Mouse (Mus musculus) NIH3T3 (cell line): ENCODE measurements around the gene Omp.

Source experiments
- DNase-seq: peaks from one replicate; pipeline ENCODE4 v3.0.0-alpha.2; 2012; ENCODE audit warnings: low read depth

The Omp gene

DNA sequence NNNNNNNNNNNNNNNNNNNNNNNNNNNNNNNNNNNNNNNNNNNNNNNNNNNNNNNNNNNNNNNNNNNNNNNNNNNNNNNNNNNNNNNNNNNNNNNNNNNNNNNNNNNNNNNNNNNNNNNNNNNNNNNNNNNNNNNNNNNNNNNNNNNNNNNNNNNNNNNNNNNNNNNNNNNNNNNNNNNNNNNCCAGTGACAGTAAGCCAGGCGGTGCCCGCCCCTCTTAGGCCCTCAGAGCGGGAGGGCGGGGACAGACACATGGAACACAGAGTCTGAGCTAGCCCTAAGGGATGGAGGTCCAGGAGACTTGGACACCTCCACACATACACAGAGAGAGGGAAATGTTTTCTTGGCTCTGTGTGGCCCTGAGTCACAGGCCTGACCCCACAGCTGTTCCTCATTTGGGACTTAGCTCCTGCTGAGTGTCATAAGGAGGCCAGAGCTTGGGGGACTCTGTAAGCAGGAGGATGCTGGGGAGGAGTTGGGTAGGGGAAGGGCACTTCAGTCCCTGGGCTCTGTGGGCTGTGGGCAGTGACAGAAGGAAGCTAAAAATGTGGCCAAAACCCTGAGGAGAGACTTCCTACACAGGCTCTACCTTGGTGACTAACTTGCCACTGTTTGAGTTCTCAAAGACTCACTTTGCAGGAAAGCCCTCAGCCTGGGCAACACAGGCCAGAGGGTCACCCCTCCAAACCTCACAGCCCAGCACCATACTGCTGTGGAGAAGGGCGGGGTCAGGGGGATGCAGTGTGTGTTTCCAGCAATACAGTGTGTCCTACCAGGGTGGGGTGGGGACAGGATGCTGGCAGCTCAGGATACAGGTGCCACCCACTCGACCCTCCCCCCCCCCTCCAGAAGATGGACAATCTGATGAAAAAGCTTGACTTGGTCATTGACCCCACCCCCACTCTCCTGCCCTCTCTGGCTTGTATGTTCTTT is 26.1 kb upstream of the Omp start:
- DNase-seq = peak; percentile 85

- peak; percentile 32 for DNase-seq
Measured at GRCm38 (mm10) chr7:98164999-98165528, 19.8 kb upstream of the Omp start.

- DNase-seq = no peak
Measured at GRCm38 (mm10) chr7:98164382-98164998, 19.2 kb upstream of the Omp start.

- peak; percentile 71 for DNase-seq
Measured at GRCm38 (mm10) chr7:98163700-98164099, 18.4 kb upstream of the Omp start.

DNA sequence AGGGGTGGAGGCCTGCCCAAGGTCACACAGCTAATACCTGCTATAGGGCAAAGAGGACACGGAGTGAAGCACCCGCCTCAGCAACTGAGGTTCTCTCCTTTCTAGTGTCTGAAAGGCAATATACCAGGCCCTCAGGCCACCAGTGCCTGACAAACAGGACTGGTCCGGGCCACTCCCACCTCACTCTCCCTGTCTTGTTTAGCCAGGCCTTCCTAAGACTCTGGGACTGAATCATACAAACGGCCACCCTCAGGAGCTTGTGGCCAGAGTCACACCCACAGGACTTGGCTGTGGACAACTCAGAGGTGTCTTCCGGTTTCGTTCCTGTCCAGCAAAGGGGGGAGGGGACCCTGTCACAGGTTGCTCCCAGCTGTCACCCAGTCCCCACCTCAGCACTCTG is 16.9 kb upstream of the Omp start:
- DNase-seq = no peak

DNA sequence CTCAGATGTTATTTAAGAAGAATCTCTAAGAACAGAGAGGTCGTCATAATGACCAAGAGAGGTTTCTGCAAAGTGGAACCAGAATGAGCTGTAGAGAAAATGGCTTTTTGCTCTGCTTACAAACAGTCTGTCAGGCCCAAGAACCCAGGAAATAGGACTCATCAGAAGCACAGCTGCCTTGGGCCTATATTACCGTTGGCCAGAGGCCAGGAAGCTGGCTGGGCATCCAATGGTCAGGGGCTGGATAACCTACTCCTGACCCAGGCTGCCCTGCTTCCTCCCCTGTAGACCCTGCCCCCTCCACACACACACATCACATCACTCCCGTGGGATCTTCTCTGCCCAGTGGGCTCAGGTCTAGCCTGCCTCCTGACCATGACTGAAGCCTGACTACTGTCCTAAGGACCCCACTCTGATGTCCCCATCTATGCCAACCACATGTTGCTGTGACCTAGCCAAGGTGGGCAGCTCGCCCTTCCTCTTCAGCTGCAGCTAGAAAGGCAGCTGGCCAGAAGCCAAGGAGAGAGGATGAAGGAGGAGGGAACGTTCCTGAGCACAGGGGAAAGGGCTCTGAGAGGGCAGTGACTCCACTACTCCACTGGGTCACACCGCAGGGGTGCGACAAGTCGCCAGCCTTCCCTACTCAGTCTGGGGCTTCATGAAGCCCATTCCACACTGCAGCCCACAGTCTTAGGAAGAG is 14.9 kb upstream of the Omp start:
- DNase-seq = peak; percentile 49

DNA sequence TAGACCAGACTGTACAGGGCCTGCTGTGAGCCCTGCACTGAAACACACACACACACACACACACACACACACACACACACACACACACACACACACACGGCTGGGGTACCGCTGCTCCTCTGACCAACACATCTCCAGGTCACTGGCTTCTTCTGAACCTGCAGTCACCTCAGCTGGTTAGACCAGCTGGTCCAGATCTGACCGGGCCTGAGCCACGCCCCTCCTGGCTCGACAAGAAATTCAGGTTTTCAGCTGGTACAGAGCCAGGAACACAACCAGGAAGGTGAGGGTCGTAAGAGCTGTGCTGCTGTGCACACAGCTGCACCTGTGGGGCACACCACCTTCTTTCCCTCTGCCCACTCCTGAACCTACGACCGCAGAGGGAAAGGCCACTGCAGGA is 13.2 kb upstream of the Omp start:
- no peak for DNase-seq

GRCm38 (mm10) chr7:98157636-98158332 is 12.5 kb upstream of the Omp start:
- peak; percentile 40 for DNase-seq

- DNase-seq = no peak
Measured at GRCm38 (mm10) chr7:98156280-98156665, 11.0 kb upstream of the Omp start.

GRCm38 (mm10) chr7:98155546-98156279 is 10.4 kb upstream of the Omp start:
- peak; percentile 84 for DNase-seq

- DNase-seq = no peak
Measured at GRCm38 (mm10) chr7:98153892-98154291, 8.6 kb upstream of the Omp start.

GRCm38 (mm10) chr7:98153345-98153744 is 8.0 kb upstream of the Omp start:
- DNase-seq = peak; percentile 25

GRCm38 (mm10) chr7:98152400-98152799 is 7.1 kb upstream of the Omp start:
- peak; percentile 33 for DNase-seq

- no peak for DNase-seq
Measured at GRCm38 (mm10) chr7:98150525-98150924, 5.2 kb upstream of the Omp start.

DNA sequence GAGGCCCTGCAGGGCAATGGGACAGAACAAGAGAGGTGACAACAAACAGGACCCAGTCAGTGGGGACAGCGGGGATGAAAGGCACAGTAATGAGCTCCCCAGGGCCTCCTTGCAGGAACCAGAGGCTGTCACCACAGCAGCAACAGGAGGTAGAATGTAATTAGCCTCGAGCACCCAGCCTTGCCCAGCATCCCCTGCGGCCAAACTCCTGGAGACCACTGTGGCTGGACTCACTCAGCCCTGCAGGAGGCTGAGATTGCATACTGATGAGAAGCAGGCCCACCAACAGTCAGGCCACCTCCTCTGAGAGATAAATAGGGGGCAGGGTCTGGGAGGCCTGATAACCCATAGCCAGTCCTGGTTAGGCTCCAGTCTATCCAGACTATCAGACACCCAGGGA is 4.5 kb upstream of the Omp start:
- DNase-seq = no peak

DNA sequence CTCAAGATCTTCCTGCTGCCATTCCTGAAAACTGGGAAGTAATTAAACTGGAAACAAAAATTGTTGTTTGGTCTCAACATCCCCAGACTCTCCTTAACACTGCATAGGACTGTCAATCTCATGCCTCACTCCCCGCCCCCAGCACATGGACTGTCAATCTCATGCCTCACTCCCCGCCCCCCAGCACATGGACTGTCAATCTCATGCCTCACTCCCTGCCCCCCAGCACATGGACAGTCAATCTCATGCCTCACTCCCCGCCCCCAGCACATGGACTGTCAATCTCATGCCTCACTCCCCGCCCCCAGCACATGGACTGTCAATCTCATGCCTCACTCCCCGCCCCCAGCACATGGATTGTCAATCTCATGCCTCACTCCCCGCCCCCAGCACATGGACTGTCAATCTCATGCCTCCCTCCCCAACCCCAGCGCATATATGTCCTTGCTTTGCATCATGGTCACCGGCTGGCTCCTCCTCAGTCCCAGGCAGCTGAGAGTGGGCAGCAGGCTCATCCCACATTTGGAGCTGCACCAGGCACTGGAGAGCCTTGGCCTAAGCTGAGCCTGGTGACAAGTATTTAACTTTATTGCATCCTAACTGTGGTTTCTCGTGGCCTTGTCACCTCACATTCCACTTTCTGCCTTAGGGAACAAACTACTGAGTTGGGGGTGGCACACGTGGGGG is 3.6 kb upstream of the Omp start:
- no peak for DNase-seq

- DNase-seq = no peak
Measured at GRCm38 (mm10) chr7:98147766-98148165, 2.5 kb upstream of the Omp start.

GRCm38 (mm10) chr7:98146447-98146845 is 1.1 kb upstream of the Omp start:
- DNase-seq = peak; percentile 67

GRCm38 (mm10) chr7:98145842-98146446 is 642 bp upstream of the Omp start:
- DNase-seq = peak; percentile 64

DNA sequence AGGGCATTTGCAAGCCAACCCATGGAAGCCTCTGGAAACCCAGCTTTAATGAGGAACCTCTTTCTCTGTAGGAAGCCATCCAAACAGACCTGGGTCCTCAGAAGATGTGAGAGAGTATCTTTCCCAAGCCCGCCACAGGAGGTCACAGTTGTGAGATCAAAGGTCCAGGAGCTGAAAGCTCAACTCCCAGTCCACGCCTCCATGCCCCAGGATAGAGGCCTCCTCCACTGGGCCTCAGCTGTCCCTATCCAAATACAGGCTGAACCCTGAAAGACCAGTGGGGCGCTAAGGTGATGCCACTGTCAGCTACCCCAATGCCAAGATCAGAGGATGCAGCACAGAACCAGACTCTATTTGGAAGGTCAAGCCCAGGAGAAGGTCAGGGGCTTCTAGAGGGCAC is 2.7 kb downstream of the Omp start:
- DNase-seq = no peak
